Mouse (Mus musculus): ENCODE data around the gene Hmx3.

The Hmx3 gene

GRCm38 (mm10) chr7:131556541-131557271, 14.0 kb downstream of the Hmx3 start:
- DNase-seq (ENCODE audit: low spot score), result peak; percentile 60

GRCm38 (mm10) chr7:131557751-131558150, 15.1 kb downstream of the Hmx3 start:
- DNase-seq (ENCODE audit: low spot score), result peak; percentile 45

GRCm38 (mm10) chr7:131559986-131560696, 17.5 kb downstream of the Hmx3 start, which contains the start of gene Bub3:
Bub3 (plus strand) TSS chr7:131560222.
- DNase-seq (ENCODE audit: low spot score), result peak; percentile 97

- DNase-seq (ENCODE audit: low spot score), result no peak
These were observed 18.0 kb downstream of the Hmx3 start for GRCm38 (mm10) chr7:131560697-131561042.

GRCm38 (mm10) chr7:131575246-131575645, 32.6 kb downstream of the Hmx3 start:
- no peak for DNase-seq (ENCODE audit: low spot score)

GRCm38 (mm10) chr7:131582178-131582577, 39.5 kb downstream of the Hmx3 start:
- DNase-seq (ENCODE audit: low spot score), result no peak

- DNase-seq (ENCODE audit: low spot score), result no peak
These were observed 42.9 kb downstream of the Hmx3 start for GRCm38 (mm10) chr7:131585551-131585950.

All from embryo, embryonic 10.5 days (tissue).